Mouse (Mus musculus) left cerebral cortex, adult 2 months (tissue): ENCODE measurements at regions not wholly inside any gene's neighbourhood (a gene's known extent, or its start where the extent isn't known, plus 50 kb on each side); places are given as distances from the start of the nearest gene placed in this dataset.

Experiments used
- DNase-seq, 2 experiments: peaks; one replicate each; pipeline ENCODE4 v3.0.0; 2021 to 2022; ENCODE audit warnings: low spot score in 2 of 2, mixed read lengths in 1 of 2; ENCODE audit errors: extremely low spot score in 1 of 2
- H3K27ac ChIP-seq: fragments of 200-600 bp; 2 replicates; pipeline ENCODE4 v1.8.1; 2022
- H3K4me3 ChIP-seq: fragments of 200-600 bp; 2 replicates; pipeline ENCODE4 v1.8.1; 2022
- CTCF ChIP-seq: fragments of 200-600 bp; IDR thresholded peaks from 2 replicates; pipeline ENCODE4 v1.8.1; 2022; ENCODE audit warnings: antibody characterized with exemption, mild to moderate bottlenecking, moderate library complexity
- intact Hi-C: fragments of 180-260 bp; cut with DNase I; formaldehyde crosslinking; loops from one replicate; pipeline ENCODE4 v1.15.1; 2025

- DNase-seq, result no peak
- TF ChIP-seq CTCF, result no peak
- Histone ChIP-seq H3K27ac (no peak overlapping the region), H3K4me3 (no peak overlapping the region)
- intact Hi-C loops, result no loop called here
Observed at GRCm38 (mm10) chr17:61696717-61697116, 1184.4 kb downstream of the Efna5 start.

DNA sequence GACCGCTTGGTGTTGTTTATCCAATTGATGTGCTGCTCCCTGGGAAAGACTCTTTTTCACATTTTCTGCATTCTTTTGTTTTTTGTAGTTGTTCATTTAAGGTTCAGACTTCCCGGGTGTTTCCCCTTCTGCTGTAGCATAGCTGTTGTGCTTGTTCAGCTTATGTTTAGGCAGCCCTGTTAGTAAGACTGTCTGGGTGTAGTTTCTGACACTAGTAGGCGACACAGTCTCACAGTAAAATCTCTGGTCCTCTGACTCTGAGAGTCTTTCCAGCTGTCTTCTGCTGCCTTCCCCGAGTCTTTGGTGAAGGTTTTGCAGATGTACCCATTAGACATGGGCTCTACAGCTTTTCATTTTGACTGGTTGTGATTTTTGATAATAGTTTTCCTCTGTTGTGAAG lies 1194.8 kb downstream of the Efna5 start:
- intact Hi-C loops, result no loop called here
- no peak overlapping the region for H3K27ac ChIP-seq
- DNase-seq, result no peak
- TF ChIP-seq CTCF, result no peak
- H3K4me3 ChIP-seq, result no peak overlapping the region

DNA sequence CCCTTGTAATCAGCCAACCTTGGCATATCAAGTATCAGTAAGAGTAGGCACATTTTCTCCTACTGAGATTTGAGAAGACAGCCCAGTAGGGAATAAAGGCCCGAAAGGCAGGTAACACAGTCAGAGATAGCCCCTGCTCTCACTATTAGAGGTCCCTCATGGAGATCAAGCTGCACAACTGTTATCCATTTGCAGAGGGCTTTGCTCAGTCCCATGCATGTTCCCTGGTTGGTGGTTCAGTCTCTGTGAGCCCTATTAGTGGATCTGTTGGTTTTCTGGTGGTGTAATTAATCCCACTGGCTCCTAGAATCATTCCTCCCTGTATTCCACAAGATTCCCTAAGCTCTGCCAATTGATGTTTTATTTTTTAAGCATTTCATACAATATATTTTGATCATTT lies 1196.6 kb downstream of the Efna5 start:
- no peak for DNase-seq
- Histone ChIP-seq H3K4me3 (no peak overlapping the region), H3K27ac (no peak overlapping the region)
- intact Hi-C loops, result no loop called here
- no peak for TF ChIP-seq CTCF

GRCm38 (mm10) chr17:61670651-61671050 lies 1210.5 kb downstream of the Efna5 start:
- no peak for TF ChIP-seq CTCF
- DNase-seq, result no peak
- intact Hi-C loops, result no loop called here
- Histone ChIP-seq H3K27ac (no peak overlapping the region), H3K4me3 (no peak overlapping the region)

DNA sequence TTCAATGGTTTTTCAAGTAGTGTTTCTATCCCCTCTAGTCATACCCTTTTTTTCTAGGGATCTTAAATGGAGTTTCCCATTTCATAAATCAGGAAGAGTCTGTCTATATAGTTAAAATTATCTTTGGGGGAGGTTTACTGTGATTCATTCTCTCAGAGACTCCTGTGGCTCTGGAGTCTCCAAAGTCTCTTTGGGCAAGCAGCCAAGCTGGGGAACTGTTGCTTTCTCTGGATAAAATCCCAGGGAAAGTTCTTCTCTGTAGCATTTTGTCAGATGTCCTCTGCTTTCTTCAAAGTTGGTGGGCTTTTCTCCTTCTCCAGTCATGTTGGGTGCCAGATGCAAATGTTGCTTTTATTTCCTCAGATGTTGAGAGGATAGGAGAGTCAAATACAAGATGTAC lies 1213.7 kb downstream of the Efna5 start:
- Histone ChIP-seq H3K27ac (no peak overlapping the region), H3K4me3 (no peak overlapping the region)
- no peak for TF ChIP-seq CTCF
- intact Hi-C loops, result no loop called here
- peak; percentile 33 to 52 for DNase-seq

GRCm38 (mm10) chr17:61664926-61665325 lies 1216.2 kb downstream of the Efna5 start:
- TF ChIP-seq CTCF, result no peak
- DNase-seq, result no peak
- H3K27ac ChIP-seq, result no peak overlapping the region
- H3K4me3 ChIP-seq, result no peak overlapping the region
- intact Hi-C loops, result no loop called here

- DNase-seq, result no peak
- H3K27ac ChIP-seq, result no peak overlapping the region
- H3K4me3 ChIP-seq, result no peak overlapping the region
- TF ChIP-seq CTCF, result no peak
- intact Hi-C loops, result no loop called here
Observed at GRCm38 (mm10) chr17:61647576-61647975, 1233.5 kb downstream of the Efna5 start.

DNA sequence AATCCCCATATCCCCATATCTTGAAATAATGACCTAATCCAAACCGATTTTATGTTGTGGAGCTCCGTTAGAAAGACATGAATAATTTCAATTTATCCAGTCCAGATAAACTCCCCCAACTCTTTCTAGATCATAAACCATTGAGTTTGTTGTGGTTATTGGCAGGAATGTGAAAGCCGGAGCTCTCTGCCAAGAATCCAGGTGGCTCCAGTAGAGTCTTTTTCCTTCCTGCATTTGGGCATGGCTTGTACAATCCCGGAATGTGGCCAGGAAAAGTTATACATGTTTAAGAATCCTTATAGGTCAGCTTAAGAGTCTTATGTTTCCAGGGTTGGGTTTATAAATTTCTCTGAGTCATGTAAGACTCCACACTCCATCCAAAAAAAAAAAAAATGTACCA lies 1272.8 kb downstream of the Efna5 start:
- H3K27ac ChIP-seq, result no peak overlapping the region
- DNase-seq, result no peak
- no peak overlapping the region for H3K4me3 ChIP-seq
- TF ChIP-seq CTCF, result no peak
- intact Hi-C loops, result no loop called here

- intact Hi-C loops, result no loop called here
Observed at GRCm38 (mm10) chr17:61606729-61607481, 1274.2 kb downstream of the Efna5 start.

DNA sequence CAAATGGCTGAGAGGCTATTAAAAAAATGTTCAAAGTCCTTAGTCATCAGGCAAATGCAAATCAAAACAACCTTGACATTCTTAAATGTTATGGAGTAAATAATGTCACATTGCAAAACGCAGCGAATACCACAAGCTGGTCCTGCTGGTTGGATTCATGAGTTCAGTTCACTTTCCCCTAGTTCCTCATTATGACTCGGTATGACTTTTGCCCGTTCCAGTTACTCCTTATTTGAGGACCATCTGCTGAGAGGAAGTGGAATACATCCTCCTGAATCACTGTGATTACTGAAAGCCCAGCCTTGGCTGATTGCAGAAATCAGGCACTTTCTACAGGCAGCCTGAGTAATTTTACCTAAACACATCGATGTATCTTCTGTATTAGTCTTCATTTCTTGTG lies 1276.9 kb downstream of the Efna5 start:
- Histone ChIP-seq H3K4me3 (no peak overlapping the region), H3K27ac (no peak overlapping the region)
- no peak for DNase-seq
- intact Hi-C loops, result no loop called here
- no peak for TF ChIP-seq CTCF

More at GRCm38 (mm10) chr17:61606729-61607481, 1274.2 kb downstream of the Efna5 start:
- H3K4me3 ChIP-seq, result no peak overlapping the region
- no peak overlapping the region for H3K27ac ChIP-seq
- TF ChIP-seq CTCF, result no peak
- DNase-seq, result no peak

GRCm38 (mm10) chr17:61589255-61589654 lies 1291.9 kb downstream of the Efna5 start:
- no peak overlapping the region for H3K27ac ChIP-seq
- no peak for DNase-seq
- no peak overlapping the region for H3K4me3 ChIP-seq
- intact Hi-C loops, result no loop called here
- no peak for TF ChIP-seq CTCF

DNA sequence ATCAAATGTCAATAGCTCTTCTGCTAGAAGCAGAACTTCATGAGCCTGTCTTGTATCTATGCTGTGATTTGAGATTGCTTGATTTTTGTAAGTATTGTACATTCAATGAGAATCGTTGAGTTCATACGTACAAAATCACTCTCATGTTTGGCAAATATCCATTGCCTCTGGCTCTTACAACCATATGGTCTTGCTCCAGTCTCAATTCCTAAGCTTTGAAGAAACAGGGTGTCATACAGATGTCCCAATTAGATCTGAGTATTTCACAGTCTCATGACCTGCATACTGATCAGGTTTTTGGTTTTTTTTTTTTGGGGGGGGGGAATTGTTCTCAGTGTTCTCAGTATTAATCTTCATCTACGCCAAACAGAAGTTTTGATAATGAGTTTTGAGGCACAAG lies 1302.2 kb downstream of the Efna5 start:
- no peak for TF ChIP-seq CTCF
- H3K27ac ChIP-seq, result no peak overlapping the region
- intact Hi-C loops, result no loop called here
- no peak overlapping the region for H3K4me3 ChIP-seq
- DNase-seq, result no peak

DNA sequence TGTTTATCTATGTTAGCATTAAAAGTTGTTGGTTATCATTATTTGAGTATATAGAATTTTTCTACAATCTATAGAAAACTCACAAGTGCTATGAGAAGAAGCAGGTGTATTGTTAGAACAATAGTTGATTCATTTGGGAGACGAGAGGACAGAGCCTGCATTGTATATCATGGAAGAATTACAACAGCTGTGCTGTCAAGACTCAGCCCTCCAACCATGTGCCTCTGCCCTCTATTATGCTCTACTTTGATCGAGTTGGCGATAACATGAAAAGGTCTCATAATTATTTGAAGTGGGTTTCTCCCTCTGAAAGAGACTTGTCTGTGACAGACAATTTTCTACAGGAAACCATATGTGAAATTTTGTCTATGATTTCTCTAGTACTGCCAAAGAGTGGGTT lies 1310.2 kb downstream of the Efna5 start:
- Histone ChIP-seq H3K4me3 (no peak overlapping the region), H3K27ac (no peak overlapping the region)
- no peak for DNase-seq
- TF ChIP-seq CTCF, result no peak
- intact Hi-C loops, result no loop called here
